Mouse (Mus musculus): Measurements from ENCODE around the gene Alg12. TPM values are rescaled to one million over a fixed set of nuclear protein-coding genes. Genes with fewer than 3 reads are reported as not detected.
"Not testable (repeated sequence)": the region's sequence is repeated elsewhere in the genome, so short reads cannot be mapped to it uniquely, and the experiment has no call there.

Alg12 gene
- polyA plus RNA-seq, 1 experiment: 18.1 TPM

DNA sequence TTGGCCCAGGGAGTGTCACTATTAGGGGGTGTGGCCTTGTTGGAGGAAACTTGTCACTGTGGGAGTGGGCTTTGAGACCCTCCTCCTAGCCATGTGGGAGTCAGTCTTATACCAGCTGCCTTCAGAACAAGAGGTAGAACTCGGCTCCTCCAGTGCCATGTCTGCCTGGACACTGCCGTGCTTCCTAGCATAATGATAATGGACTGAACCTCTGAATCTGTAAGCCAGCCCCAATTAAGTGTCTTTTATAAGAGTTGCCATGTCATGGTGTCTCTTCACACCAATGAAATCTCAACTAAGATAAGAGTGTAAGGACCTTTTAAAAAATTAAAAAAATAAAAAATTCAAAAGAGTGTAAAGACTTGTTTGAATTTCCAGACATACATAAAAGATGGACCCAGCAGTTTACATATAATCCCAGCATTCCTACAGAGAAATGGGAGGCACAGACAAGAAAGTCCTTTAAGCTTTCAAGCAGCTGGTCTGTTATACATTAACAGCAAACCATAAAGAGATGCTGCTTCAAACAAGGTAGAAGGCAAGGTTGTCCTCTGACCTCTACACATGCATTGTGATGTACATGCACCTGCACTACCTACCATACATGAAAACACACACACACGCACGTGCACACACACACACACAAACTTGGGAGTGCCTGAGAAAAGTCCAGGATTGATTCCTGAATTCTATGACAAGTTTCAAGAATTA, 26.8 kb downstream of the Alg12 start:
- no peak overlapping the region for H3K27ac ChIP-seq (ENCODE audit: insufficient read depth, low read depth, low read length)
- H3K27me3 ChIP-seq (replicated peaks; ENCODE audit: control insufficient read depth, insufficient read depth, low read length): no peaks in the 10 kb centered on the region
- no peak for TF ChIP-seq CTCF (conservative IDR thresholded peaks at IDR 0.05; ENCODE audit: insufficient read depth, insufficient read length, low read depth, low read length)
- DNase-seq: no peak
- 73% methylated on average over 4 of the region's 4 CpGs for WGBS
- no peaks in the 10 kb centered on the region for H3K36me3 ChIP-seq (ENCODE audit: control insufficient read depth, insufficient read depth, low read length)
- no peaks in the 10 kb centered on the region for H3K4me1 ChIP-seq (ENCODE audit: control insufficient read depth, insufficient read depth, low read length)
- no peak overlapping the region for H3K4me3 ChIP-seq (ENCODE audit: insufficient read depth, low read depth, low read length)

DNA sequence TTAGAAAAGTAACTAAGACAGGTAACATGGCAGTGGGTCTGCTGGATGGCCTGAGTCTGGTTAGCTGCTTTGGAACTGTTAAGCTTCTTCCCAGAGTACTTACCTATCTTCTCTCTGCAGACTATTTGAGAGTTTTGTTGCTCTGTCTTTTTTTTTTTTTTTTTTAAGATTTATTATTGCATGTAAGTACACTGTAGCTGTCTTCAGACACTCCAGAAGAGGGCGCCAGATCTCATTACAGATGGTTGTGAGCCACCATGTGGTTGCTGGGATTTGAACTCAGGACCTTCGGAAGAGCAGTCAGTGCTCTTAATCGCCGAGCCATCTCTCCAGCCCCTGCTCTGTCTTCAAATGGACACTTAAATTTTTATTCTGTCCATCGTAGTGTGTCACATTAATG, 44.5 kb downstream of the Alg12 start:
- H3K27ac ChIP-seq (ENCODE audit: insufficient read depth, low read depth, low read length); DNase-seq; H3K4me1 ChIP-seq (ENCODE audit: control insufficient read depth, insufficient read depth, low read length); H3K36me3 ChIP-seq (ENCODE audit: control insufficient read depth, insufficient read depth, low read length); H3K4me3 ChIP-seq (ENCODE audit: insufficient read depth, low read depth, low read length); H3K27me3 ChIP-seq (replicated peaks; ENCODE audit: control insufficient read depth, insufficient read depth, low read length): not testable (repeated sequence)
- 97% methylated on average over 5 of the region's 5 CpGs for WGBS

DNA sequence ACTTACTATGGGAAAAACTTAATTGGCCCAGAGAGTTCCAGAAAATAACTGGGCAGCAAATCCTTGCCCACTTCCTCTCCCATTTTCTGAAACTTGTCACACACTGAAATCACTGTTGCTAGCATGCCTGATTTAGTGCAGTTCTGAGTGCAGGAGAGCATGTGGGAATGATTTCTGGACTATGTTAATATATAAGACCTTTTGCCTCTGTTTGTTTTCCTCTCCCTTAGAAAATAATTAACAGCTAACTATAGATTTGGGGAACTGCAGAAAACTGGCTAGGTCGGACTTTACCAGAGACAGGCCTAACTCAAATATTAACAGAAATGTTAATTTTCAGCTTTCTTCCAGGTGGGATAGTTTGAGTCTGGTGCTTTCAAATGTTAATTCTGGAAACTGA, 50.6 kb downstream of the Alg12 start:
- H3K4me3 ChIP-seq (ENCODE audit: insufficient read depth, low read depth, low read length): no peak overlapping the region
- WGBS: 48% methylated on average over 1 of the region's 1 CpGs
- TF ChIP-seq CTCF (conservative IDR thresholded peaks at IDR 0.05; ENCODE audit: insufficient read depth, insufficient read length, low read depth, low read length): no peak
- TF ChIP-seq POLR2A (IDR thresholded peaks at IDR 0.05; ENCODE audit: low read depth, low read length): no peak
- H3K27ac ChIP-seq (ENCODE audit: insufficient read depth, low read depth, low read length): peak overlapping the region; percentile 74
- H3K27me3 ChIP-seq (replicated peaks; ENCODE audit: control insufficient read depth, insufficient read depth, low read length): no peaks in the 10 kb centered on the region
- peaks cover 9% of the 10 kb centered on the region; the same call in 1 of the 2 replicates for H3K4me1 ChIP-seq (ENCODE audit: control insufficient read depth, insufficient read depth, low read length)
- DNase-seq: peak; percentile 36
- H3K36me3 ChIP-seq (ENCODE audit: control insufficient read depth, insufficient read depth, low read length): no peaks in the 10 kb centered on the region; the same call in none of the 2 replicates

DNA sequence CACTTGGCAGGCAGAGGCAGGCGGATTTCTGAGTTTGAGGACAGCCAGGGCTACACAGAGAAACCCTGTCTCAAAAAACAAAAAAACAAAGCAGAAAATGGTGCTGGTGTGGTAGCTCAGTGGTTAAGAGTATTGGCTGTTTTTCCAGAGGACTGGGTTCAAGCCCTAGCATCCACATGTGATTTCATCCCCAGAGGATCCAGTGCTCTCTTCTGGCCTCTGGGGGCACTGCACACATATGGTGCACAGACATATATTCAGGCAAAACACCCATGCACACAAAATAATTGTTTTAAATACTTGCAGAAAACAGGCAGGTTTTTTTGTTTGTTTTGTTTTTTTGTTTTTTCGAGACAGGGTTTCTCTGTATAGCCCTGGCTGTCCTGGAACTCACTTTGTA, 53.0 kb downstream of the Alg12 start:
- H3K4me1 ChIP-seq (ENCODE audit: control insufficient read depth, insufficient read depth, low read length): not testable (repeated sequence)
- 95% methylated on average over 2 of the region's 2 CpGs for WGBS

DNA sequence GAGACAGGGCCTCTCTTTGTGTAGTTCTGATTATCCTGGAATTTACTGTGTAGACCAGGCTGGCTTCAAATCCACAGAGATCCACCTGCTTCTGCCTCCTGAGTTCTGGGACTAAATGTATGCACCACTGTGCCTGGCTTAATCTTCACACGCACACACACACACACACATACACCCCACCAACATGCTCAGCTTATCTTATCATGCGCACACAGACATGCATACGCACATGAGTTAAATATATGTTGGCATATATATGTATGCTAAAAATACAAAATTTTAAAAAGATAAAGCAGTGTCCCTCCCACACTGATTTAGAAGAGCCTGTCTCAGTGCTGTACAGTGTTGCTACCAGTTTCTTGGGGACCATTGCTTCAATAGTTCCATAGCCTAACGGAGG, 57.6 kb downstream of the Alg12 start:
- no peak overlapping the region for H3K4me3 ChIP-seq (ENCODE audit: insufficient read depth, low read depth, low read length)
- 97% methylated on average over 4 of the region's 4 CpGs for WGBS
- no peak for TF ChIP-seq POLR2A (IDR thresholded peaks at IDR 0.05; ENCODE audit: low read depth, low read length)
- no peak for TF ChIP-seq CTCF (conservative IDR thresholded peaks at IDR 0.05; ENCODE audit: insufficient read depth, insufficient read length, low read depth, low read length)
- no peak overlapping the region for H3K27ac ChIP-seq (ENCODE audit: insufficient read depth, low read depth, low read length)
- DNase-seq: no peak
- no peaks in the 10 kb centered on the region for H3K36me3 ChIP-seq (ENCODE audit: control insufficient read depth, insufficient read depth, low read length)
- H3K4me1 ChIP-seq (ENCODE audit: control insufficient read depth, insufficient read depth, low read length): peaks cover 19% of the 10 kb centered on the region
- H3K27me3 ChIP-seq (replicated peaks; ENCODE audit: control insufficient read depth, insufficient read depth, low read length): no peaks in the 10 kb centered on the region

More for the DNA sequence above, 53.0 kb downstream of the Alg12 start:
- DNase-seq; H3K27me3 ChIP-seq (replicated peaks; ENCODE audit: control insufficient read depth, insufficient read depth, low read length); H3K27ac ChIP-seq (ENCODE audit: insufficient read depth, low read depth, low read length); H3K4me3 ChIP-seq (ENCODE audit: insufficient read depth, low read depth, low read length); H3K36me3 ChIP-seq (ENCODE audit: control insufficient read depth, insufficient read depth, low read length): not testable (repeated sequence)
- peak; percentile 30; the same call in 1 of the 2 replicates for TF ChIP-seq CTCF (conservative IDR thresholded peaks at IDR 0.05; ENCODE audit: insufficient read depth, insufficient read length, low read depth, low read length)

DNA sequence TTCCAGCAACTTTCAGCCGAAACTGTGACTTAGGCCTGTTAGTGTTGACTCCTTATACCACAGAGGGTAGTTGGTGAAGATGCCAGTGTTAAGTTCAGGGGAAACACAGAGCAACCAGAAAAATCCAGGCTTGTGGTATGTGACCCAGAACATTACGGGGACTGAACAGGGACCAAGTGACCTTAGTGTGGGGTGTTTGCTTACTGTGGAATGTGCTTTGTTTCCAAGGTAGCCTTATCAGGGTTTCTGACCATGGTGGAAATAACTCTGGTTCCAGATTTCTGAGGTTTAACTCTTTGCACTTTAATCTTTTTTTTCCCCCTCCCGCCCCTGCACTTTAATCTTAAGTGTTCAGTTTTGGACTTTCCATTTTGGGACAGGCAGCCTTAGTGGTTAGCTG, 61.1 kb downstream of the Alg12 start:
- peaks cover 23% of the 10 kb centered on the region for H3K4me1 ChIP-seq (ENCODE audit: control insufficient read depth, insufficient read depth, low read length)
- WGBS: 35% methylated on average over 3 of the region's 3 CpGs
- TF ChIP-seq CTCF (conservative IDR thresholded peaks at IDR 0.05; ENCODE audit: insufficient read depth, insufficient read length, low read depth, low read length) (no peak), POLR2A (IDR thresholded peaks at IDR 0.05; ENCODE audit: low read depth, low read length) (no peak)
- no peaks in the 10 kb centered on the region for H3K36me3 ChIP-seq (ENCODE audit: control insufficient read depth, insufficient read depth, low read length)
- peak; percentile 50 for DNase-seq
- H3K27ac ChIP-seq (ENCODE audit: insufficient read depth, low read depth, low read length): peak overlapping the region; percentile 70
- H3K4me3 ChIP-seq (ENCODE audit: insufficient read depth, low read depth, low read length): no peak overlapping the region
- H3K27me3 ChIP-seq (replicated peaks; ENCODE audit: control insufficient read depth, insufficient read depth, low read length): no peaks in the 10 kb centered on the region

DNA sequence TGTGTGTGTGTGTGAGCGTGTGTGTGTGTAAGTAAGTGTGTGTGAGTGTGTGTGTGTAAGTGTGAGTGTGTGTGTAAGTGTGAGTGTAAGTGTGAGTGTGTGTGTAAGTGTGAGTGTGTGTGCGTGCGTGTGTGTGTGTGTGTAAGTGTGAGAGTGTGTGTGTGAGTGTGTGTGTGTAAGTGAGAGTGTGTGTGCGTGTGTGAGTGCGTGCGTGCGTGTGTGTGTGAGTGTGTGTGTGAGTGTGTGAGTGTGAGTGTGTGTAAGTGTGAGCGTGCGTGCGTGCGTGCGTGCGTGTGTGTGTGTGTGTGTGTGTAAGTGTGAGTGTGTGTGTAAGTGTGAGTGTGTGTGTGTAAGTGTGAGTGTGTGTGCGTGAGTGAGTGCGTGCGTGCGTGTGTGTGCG, 63.4 kb downstream of the Alg12 start:
- Histone ChIP-seq H3K4me3 (ENCODE audit: insufficient read depth, low read depth, low read length) (no peak overlapping the region), H3K27ac (ENCODE audit: insufficient read depth, low read depth, low read length) (no peak overlapping the region), H3K4me1 (ENCODE audit: control insufficient read depth, insufficient read depth, low read length) (peaks cover 23% of the 10 kb centered on the region), H3K27me3 (replicated peaks; ENCODE audit: control insufficient read depth, insufficient read depth, low read length) (no peaks in the 10 kb centered on the region), H3K36me3 (ENCODE audit: control insufficient read depth, insufficient read depth, low read length) (no peaks in the 10 kb centered on the region)
- DNase-seq: no peak
- TF ChIP-seq CTCF (conservative IDR thresholded peaks at IDR 0.05; ENCODE audit: insufficient read depth, insufficient read length, low read depth, low read length): no peak
- WGBS: 98% methylated on average over 18 of the region's 18 CpGs

Other genes starting within 250 kb of the Alg12 start
- gene Zdhhc25, start 219.0 kb downstream of the Alg12 start, polyA plus RNA-seq (2012; rRNA removed): not detected in 2 replicates
- 11.0 and 11.6 TPM in 2 replicates for gene Brd1, start 85.1 kb downstream of the Alg12 start, polyA plus RNA-seq (2012; rRNA removed)
- gene Zbed4, start 67.7 kb downstream of the Alg12 start, polyA plus RNA-seq (2012; rRNA removed): 5.2 and 5.6 TPM in 2 replicates
- gene Creld2, start 328 bp upstream of the Alg12 start, polyA plus RNA-seq (2012; rRNA removed): 27.3 and 30.4 TPM in 2 replicates
- 78.5 and 85.8 TPM in 2 replicates for gene Pim3, start 42.9 kb upstream of the Alg12 start, polyA plus RNA-seq (2012; rRNA removed)
- 0.03 TPM in 2 replicates for gene Ttll8, start 135.1 kb upstream of the Alg12 start, polyA plus RNA-seq (2012; rRNA removed)
- gene Mlc1, start 159.7 kb upstream of the Alg12 start, polyA plus RNA-seq (2012; rRNA removed): not detected in 2 replicates
- gene Mov10l1, start 163.6 kb upstream of the Alg12 start, polyA plus RNA-seq (2012; rRNA removed): 0.06 TPM in 1 of 2 replicates, not detected in the other
- gene Panx2, start 240.4 kb upstream of the Alg12 start, polyA plus RNA-seq (2012; rRNA removed): 0.08 and 0.19 TPM in 2 replicates

Measured in kidney, adult 2 months (tissue).